Mouse (Mus musculus) erythroblast, adult 5-6 weeks (primary cell): ENCODE data around the gene Snx7. TPM values are rescaled to one million over a fixed set of nuclear protein-coding genes. Genes with fewer than 3 reads are reported as not detected.

ENCODE experiments used
- ATAC-seq: replicated peaks from 2 replicates; pipeline ENCODE4 v1.8.0; 2016; ENCODE audit warnings: moderate number of reproducible peaks, mild to moderate bottlenecking, moderate TSS enrichment, inconsistent platforms; ENCODE audit not compliant: poor library complexity, low FRiP score, severe bottlenecking
- total RNA-seq, 2 experiments: library from RNA; stranded (forward) in 1 of 2; stranded (reverse) in 1 of 2; fragments of 150-400 nt in 1 of 2; fragments of 200-764, 138-1000 nt in 1 of 2; gene quantifications; 2 replicates each; pipeline versions ENCODE4 v1.2.3 to v1.2.4; 2015 to 2017; ENCODE audit warnings: low replicate concordance in 2 of 2

Gene Snx7
- total RNA-seq, 2 experiments from 2014 or later = 3.3 TPM; not detected in 1

DNA sequence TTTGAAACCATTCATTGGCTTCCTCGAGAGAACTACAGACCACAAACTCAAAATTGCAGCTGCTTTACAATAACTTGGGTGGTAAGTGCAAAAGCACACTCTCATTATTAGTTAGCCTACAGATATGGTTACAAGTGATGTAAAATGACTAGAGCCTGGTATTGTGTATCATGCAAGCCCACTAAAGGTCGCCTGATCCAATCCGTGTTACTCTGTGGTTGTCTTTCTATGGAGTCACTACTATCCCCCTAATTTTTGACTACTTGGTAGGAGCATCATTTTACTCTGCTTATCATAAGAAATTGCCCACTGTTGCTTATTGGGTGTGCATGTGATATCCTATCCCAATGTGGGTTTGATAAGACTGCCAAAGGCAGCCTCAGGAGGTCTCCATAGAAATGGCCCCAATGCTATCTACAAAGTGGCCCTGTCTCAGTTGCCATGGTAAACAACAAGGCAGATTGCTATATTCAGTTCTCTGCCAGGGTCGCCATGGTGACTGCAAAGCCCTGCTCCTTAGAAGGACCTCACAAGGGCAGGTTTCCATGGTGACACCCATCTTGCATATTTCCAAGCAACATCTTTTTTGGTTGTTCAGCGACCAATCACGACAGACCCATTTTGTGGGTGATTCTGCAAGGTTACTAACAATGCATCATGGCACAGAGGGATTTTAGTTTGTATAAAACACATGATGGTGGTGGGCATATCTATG is 42.1 kb downstream of the Snx7 start:
- ATAC-seq = no peak

DNA sequence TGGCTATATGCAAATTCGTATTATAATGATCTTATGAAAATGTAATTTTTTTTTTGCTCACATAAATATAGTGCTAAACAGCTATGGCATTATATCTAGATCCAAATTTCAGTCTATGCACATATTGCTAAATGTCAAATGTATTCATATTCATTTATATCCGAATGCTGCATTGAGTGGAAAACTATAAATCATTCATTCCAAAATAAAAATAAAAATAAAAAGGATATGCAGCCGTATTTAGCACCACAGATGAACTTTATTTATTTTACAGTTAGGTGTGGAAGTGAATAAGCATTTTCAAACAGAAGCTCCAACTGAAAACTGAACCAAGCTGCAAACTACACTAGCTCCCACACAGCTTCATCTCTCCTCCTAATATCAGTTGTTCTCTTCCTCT is 45.5 kb downstream of the Snx7 start:
- no peak for ATAC-seq

DNA sequence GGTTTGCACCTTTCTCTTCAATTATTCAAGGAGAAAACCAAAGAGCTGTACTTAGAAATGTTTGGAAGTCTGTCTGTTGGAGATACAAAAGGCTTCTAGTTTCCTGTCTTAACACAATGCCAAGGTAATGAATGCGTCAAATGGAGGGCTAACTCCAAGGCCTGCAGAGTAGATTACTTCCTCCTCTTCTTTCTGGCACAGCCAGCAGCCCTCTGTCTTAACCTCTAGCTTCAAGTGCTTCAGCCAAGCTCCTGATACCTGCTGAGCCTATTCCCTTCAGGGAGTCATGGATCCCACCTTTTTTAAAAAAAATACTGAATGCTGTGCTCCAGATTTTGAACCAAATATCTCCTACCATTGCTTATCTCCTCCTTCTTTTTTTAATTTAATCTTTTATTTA is 51.1 kb downstream of the Snx7 start:
- ATAC-seq = no peak

GRCm38 (mm10) chr3:117814218-117814617 is 54.5 kb downstream of the Snx7 start:
- no peak for ATAC-seq

DNA sequence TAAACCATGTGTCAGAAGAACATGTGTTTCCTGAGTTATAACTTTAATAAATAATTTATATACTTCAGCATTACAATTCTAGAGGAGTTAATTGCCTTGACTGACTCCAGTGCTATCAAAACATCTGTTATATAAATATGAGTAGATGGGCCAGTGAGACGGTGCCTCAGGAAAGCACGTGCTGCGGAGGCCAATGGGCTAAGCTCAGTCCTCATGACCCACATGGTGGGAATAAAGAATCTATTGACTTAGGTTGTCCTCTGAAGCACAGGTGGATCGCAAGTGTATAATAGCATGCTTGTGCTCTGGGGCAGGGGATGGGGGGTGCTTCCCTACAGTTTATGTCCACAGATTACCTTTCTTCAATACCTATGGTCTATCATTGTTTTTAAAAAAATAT is 56.6 kb downstream of the Snx7 start:
- ATAC-seq = no peak

DNA sequence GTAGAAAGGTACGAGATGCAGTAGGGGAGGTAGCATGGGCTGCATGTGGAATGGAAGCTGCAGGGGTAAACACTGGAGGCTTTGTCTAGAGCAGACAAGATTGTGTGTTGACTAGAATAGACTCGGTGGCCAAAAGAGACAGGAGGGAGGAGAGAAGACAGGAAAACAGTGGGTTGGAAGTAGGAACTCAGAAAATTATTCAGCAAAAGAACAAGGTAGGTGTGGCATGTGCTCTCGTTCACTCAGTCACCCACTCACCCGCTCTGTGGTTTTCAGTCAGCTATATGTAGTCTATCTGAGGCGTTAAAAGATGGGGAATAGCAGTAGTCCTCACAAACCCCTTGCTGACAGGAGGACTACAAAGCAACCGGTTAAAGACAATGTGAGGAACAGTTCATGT is 63.0 kb downstream of the Snx7 start:
- ATAC-seq = no peak

DNA sequence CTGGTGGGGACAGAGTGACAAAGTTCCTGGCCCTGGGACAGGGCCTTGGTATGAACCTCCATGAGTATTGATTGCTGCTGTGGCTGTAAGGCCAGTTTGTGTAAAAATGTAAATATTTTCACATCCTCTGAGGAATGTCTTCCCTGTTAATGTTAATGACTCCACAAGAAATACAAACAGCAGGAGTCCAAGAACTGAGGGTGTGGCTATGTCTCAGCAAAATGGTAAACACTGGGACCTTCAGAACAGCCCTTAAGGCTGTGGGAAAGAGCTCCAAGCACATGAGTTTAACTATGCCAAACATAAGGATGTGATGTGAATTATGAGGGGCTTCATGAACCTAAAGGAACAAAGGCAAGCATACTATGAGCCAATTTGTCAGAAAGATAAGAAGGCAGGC is 74.2 kb downstream of the Snx7 start:
- ATAC-seq = no peak

- no peak for ATAC-seq
Measured at GRCm38 (mm10) chr3:117791951-117792350, 76.8 kb downstream of the Snx7 start.

- ATAC-seq = no peak
Measured at GRCm38 (mm10) chr3:117791273-117791672, 77.5 kb downstream of the Snx7 start.

DNA sequence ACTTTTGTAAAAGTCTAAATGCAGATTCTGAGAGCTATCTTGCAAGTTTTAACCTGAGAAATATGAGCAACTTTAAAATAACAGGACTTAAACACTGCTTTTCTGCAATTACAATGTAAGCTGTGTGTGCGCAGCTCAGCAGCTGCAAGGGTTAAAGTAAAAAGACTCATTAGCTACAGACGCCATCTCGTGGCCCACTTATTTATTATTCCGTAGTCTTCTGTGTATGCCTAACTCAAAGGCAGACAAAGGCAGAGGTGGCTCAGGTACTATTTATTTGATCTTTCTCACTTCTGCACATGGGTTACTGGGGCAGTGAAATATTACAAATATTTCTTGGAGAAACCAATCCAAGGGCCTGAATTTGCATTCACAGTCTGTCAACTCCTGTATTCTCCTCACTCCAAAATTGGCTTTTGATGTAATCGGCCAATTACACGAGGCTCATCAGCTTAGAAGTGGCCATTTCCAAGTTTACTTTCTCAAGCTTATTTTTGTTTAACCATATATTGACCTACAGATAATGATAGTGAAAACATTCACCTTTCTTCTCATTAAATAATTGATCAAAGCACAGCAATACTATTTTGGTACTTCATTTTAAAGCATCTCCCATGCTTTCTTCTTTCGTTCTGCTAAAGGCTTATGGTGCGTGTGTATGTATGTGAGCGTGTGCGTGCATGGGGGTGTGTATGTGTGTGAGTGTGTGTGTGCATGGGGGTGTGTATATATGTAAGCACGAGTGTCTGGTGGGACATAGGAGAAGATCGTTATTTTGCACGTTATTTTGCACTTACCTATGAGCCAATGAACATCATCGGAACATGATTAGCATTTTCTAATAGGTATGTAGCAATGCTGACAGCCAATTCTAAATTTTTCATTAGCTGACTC is 79.7 kb downstream of the Snx7 start:
- no peak for ATAC-seq

DNA sequence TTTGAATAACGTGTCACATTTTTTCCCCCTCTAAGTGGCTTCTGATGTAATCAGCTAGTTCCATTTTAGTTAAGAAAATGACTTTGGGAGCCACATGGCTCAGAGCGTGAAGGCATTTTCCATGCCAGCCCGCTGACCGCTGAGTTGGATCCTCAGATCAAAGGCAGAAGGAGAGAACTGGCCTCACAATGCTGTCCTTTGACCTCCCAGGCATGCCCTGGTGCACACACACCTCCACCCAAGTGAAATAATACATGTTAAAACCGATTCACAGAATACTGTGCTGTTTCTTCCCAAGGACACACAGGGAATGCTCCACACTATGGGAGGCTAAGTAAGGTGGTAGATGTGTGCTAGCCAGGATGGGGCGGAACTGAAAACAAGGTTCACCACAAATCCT is 81.5 kb downstream of the Snx7 start:
- no peak for ATAC-seq

- no peak for ATAC-seq
Measured at GRCm38 (mm10) chr3:117752151-117752757, 116.5 kb downstream of the Snx7 start.

GRCm38 (mm10) chr3:117751665-117752064 is 117.1 kb downstream of the Snx7 start:
- no peak for ATAC-seq

GRCm38 (mm10) chr3:117749256-117749655 is 119.5 kb downstream of the Snx7 start:
- no peak for ATAC-seq

DNA sequence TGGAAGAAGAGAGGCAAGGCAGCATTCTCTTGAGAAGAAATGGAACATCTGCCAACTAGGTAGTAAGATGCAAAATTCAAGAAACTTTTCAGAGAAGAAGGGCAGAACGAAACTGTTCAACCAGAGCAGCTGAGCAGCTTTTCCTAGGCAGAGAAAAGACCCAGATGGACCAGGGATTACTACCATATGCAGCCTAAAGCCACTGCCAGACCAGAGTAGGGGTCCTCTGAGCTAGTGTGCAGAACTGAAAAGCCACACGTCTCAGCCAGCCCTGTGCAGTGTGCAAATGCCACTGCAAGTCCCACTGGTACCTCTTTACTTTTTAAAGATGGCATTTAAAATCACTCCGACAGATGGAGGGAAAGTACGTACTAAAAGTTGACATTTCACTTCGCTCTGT is 129.0 kb downstream of the Snx7 start:
- no peak for ATAC-seq

GRCm38 (mm10) chr3:117732661-117733060 is 136.1 kb downstream of the Snx7 start:
- no peak for ATAC-seq
